Mouse (Mus musculus): ENCODE data around the gene 1700067K01Rik.

GRCm38 (mm10) chr8:84021096-84021495 is 19.8 kb downstream of the 1700067K01Rik start, which contains the start of gene Palm3:
- no peak for TF ChIP-seq CTCF (IDR thresholded peaks at IDR 0.05; ENCODE audit: extremely low read depth, insufficient read length, insufficient replicate concordance, low read depth, low read length)
- TF ChIP-seq POLR2A (IDR thresholded peaks at IDR 0.05; ENCODE audit: low read depth, low read length): no peak

Data from small intestine, adult 2 months (tissue).